Mouse (Mus musculus) lung, postnatal 36 days (tissue): Measurements from ENCODE around the gene Kdm7a.

ENCODE experiments used
- DNase-seq: peaks from one replicate; pipeline ENCODE4 v3.0.0; 2022; ENCODE audit warnings: mixed read lengths

The Kdm7a gene

DNA sequence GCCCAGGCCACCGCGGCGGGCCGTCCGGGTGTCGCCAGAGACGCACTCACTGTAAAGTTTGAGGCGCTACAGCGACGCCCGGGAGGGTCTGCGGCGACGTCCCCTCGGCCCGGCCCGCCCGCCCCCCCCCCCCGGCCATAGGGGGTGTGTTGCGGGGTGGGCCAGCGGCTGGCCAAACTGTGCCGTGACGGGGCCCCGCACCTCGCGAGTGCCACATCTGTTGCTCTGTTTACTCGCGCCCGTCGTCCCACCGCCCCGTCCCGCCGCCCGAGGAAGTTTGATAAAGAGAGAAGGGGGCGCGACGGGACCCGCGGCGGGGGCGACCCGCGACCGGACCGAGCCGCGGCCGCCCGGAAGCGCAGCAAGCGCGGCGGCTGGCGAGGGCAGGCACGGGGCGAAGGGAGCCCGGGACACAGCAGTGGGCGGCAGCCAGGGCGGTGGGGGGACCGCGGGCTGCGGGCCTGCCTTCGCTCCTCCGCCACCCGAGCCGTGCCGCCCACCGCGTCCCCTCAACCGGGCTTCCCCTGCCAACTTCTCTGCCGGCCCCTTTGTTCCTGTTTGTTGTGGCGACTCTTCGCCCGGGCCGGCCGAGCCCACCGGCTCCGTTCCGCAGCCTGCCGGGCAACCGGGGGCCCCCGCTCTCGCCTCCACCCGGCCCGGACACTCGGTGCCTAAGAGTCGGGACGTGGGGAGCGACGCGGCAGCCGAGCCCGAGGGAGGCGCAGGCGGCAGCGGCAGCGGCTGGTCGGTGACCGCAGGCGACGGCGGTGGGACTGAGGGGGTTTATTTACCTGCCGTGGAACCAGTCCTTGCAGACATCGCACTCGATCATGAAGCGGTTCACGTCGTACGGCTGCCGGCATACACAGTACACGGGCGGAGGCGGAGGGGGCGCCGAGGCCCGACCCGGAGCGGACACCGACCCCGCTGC lies 674 bp downstream of the Kdm7a start:
- DNase-seq = peak; percentile 37

DNA sequence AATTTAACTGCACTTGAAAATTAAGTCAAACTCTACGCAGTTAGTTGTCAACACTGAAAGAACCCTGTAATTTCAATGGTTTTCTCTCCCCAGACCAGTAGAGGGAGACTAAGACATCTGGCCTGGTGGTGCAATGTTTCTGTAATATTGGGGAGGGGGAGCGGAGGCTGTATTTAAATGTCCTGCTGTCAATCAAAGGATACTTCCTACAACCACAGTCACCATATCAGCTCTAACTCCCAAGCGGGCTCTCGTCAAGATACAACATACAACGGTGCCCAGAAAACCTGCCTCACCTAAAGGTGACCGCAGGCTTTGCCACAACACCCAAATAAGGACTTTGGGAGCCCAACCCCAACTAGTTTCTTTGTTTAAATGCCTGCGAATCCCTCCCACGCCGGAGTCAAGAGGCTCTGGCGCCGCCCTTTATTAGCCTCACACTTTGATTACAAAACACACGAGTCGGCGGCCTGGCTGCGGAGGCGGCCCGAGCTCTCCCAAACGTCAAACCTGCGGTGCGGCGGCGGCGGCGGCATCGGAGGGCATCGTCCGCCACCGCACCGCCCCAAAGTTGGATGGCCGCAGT lies 1.4 kb downstream of the Kdm7a start:
- DNase-seq = peak; percentile 96

DNA sequence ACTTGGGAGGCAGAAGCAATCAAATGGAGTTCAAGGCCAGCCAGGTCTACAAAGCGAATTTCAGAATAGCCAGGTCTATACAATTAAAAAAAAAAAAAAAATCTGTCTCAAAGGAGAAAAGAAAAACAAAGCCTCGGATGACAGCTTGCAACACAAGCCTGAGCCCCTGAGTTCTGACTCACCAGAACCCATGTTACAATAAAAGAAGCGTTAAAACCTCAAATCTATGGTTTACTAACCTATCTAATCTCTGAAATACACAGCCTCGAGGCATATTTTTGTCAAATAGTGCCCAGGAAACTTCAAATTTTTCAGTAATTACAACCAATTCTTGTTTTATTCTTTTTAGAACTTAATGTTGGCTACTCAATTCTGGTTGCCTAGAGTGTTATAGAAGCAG lies 2.1 kb downstream of the Kdm7a start:
- no peak for DNase-seq

DNA sequence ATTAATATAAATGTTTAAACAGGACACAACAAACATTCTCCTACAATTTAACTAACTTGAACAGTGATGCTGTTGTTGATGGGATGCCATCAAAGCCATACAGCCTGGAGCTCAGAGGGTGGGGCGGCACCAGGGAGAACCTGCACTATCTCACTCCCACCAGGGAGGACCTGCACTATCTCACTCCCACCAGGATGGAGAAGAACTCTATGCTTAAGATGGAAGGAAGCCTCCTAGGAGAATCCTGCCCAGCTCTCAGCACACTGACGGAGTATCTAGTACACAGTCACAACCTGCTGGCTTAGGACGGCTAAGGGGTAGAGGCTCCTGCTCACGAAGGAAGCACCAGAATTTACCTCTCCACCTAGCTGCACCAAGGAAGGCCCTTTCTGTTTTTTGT lies 3.4 kb downstream of the Kdm7a start:
- DNase-seq = no peak

DNA sequence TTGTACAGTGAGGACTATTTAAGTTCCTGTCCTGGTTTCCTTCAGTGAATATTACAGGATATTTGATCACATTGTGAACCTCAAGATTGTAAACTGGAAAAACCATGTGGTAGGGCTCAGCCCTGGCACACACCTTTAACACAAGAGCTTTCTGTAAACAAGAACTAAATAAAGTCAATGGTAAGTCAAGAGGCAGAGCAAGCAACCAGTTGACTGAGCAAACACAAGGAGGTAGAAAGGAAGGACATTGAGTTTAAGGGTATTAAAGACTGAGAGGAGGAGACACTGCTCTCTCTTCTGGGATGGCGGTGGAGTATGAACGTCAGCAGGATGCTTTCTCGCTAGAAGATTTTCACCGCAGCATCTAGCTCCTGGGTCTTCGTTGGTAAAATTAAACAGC lies 13.6 kb downstream of the Kdm7a start:
- DNase-seq = peak; percentile 53

DNA sequence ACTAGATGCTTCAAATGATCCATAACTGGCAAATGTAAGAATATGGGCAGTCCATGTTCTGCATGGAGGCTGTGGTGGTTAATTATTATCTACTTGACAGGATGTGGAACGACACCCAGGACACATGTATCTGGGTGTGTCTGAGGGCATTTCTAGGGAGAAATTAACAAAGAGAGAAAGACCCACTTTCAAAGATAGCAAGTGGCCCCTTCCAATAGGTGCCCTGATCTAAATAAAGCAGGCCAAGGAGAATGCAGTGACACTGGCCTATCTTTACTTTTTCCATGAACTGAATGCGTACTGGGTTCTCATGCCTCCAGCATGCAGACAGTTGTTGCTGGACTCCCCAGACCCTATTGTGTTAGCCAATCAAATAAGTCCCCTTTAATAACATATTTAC lies 15.1 kb downstream of the Kdm7a start:
- DNase-seq = no peak

DNA sequence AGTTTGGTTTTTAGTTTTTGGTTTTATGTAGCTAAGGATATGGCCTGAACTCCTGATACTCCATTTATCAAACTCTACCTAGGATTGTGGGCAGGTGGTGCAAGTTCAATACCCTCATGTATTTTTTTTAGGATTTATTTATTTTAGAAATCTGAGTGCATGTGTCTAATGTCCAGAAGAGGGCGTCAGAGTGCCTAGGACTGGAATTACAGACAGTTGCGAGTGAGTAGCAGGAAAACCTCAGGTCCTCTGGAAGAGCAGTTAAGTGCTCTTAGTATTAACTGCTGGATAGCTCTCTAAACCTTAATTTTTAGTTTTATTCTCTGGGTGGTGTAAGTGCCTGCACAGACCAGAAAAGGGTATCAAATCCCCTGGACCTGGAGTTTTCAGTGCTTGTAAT lies 19.4 kb downstream of the Kdm7a start:
- peak; percentile 68 for DNase-seq

DNA sequence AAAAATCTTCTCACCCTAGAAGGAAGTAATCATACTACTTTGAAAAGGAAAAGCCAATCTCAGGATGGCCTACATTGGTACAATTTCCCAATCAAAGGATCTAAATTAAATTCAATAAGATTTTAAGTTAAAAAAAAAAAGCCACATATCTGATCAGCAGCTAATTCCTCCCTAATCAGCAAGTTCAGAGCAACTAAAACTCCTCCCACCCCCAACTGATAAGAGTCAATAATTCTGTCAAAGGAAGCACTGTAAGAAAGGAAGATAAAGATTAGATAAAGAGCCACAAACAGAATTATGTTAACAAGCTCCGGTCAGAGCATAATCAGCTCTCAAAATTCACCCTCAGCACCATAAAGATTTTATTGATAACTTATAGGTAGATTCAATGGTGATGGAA lies 37.5 kb downstream of the Kdm7a start:
- no peak for DNase-seq

DNA sequence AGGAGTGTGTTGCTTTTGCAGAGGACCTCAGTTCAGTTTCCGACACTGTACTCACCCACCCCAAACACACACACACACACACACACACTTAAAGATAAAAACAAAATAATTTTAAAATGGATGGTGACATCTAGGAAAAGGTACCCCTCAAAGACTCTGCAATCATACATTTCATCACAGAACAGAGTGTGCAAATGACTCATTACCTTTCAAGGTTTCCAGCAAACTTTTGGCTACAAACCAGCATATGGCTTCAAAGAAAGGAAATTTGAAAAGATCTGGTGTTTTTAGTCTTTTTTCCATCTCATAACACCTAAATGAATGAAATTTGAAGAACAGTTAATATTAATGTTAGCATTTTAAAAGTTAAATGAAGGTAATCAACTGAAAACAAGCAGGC lies 41.7 kb downstream of the Kdm7a start:
- no peak for DNase-seq

DNA sequence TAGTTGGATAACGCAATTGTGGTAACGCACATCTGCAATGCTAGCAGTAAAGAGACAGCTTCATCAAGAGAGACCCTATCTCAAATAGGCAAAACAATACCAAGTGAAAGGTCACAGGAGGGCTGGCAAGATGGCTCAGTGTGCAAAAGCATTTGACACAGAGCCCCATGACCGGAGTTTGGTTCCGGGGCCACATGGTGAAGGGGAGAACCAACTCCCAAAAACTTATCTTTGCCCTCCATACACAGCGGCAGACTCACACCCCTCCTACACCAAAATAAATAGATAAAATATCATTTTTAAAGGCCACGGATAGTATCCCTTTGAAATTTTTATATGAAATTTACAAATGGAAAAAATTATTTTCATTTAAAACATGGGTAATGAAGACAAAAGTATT lies 44.6 kb downstream of the Kdm7a start:
- DNase-seq = no peak

DNA sequence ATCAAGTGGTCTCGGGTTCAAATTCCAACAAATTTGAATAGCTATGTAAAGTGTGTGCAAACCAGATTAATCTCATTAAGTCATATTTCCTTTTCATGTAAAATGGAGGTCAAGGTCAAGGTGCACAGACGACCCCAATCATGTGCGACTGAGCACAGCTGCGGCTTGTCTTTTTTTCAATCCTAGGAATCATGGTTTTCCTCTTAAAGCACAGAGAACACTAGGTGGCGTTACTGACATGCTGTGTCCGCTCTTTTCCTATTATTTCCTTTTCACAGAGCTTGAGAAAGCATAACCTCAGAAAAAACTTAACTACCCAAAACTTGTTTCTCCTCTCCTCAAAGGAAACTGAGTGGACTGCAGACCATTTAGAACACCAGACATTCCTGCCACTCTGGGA lies 60.5 kb downstream of the Kdm7a start:
- DNase-seq = peak; percentile 26

DNA sequence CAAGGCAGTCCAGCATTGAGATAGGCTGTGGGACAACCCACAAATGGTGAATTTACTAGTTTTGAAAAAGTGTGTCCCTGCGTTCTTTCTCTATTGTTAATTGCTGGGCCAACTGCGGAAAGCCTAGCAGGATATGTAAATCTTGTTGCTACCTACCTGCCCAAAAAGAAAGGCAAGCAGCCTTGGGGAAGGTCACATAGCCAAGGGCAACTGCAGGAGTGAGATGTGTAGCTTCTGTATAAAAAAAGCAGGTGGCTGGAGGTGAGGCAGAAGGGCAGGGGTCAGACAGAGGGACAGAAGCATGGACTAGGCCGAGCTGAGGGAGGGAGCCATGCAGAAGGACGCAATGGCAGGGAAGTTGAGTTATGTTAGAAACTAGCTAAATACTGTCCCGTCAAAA lies 74.0 kb downstream of the Kdm7a start:
- DNase-seq = no peak

DNA sequence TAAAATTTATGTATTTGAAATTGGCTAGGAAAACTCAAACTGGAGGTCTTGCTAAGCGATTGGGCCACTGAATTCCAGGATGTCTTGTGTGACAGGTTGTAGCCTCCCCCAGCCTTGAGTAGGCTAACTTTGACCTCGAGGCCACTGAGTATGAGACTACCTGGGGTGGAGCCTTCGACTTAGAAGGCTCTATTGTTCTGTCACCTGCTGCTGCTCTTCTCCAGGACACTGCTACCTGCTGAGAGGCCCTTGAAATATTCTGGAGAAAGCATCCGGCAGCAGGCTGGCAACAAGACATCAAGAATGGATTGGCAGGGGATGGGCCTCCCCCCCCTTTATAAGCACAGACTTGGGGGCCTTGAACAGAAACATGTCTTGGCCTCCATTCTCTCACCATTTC lies 75.1 kb downstream of the Kdm7a start:
- no peak for DNase-seq

DNA sequence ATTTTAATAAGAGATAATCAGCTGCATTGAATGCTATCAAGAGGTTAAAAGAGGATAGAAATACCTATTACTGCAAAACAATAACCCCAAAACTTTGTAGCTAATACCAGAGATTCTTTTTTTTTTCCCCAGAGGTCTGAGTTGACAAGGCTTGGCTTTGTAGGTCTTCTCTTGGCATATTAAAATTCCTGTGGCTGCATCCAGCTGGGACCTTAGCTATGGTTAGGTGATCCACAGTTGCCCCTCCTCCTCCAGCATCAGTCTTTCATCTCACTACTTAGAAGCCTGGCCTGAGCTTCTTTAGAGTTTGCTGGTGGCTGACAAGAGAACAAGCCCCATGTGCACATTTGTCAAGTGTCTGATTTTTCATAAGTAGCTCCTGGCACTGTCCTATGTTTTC lies 81.9 kb downstream of the Kdm7a start:
- no peak for DNase-seq

DNA sequence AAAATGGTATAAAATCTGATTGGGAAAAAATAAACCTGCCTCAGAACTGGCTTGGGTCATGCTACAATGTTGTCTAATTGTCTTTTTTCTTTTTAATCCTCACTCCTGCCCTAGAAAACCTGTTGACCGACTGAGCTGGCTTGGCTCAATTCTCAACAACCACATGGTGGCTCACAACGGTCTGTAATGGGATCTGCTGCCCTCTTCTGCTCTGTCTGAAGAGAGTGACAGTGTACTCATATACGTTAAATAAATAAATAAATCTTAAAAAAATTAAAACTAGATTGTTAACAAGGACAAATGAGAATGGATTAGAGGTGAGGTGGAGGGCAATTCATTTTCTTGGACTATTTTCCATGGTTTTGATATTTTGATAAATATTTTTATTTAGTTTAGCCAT lies 85.9 kb downstream of the Kdm7a start:
- DNase-seq = peak; percentile 7

DNA sequence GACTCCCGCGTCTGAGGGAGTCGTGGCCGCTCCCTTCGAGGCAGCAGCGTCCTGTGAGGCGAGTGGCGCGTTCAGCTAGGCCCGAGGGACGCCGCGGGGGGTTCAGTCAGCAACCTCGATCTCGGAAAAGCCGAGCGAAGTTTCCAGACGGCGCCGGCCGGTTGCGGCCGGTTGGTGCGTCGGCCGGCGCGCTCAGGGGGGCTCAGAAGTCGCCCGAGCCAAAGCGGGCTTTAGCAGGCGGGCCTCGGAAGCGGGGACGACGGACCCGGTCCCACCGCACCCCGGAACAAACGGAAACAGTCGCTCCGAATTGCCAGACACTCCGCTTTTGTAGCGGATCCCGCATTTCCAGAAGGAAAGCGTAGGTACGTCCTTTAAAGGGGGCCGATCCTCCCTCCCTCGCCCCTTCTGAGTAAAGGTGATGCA lies 88.1 kb downstream of the Kdm7a start:
- DNase-seq = no peak

DNA sequence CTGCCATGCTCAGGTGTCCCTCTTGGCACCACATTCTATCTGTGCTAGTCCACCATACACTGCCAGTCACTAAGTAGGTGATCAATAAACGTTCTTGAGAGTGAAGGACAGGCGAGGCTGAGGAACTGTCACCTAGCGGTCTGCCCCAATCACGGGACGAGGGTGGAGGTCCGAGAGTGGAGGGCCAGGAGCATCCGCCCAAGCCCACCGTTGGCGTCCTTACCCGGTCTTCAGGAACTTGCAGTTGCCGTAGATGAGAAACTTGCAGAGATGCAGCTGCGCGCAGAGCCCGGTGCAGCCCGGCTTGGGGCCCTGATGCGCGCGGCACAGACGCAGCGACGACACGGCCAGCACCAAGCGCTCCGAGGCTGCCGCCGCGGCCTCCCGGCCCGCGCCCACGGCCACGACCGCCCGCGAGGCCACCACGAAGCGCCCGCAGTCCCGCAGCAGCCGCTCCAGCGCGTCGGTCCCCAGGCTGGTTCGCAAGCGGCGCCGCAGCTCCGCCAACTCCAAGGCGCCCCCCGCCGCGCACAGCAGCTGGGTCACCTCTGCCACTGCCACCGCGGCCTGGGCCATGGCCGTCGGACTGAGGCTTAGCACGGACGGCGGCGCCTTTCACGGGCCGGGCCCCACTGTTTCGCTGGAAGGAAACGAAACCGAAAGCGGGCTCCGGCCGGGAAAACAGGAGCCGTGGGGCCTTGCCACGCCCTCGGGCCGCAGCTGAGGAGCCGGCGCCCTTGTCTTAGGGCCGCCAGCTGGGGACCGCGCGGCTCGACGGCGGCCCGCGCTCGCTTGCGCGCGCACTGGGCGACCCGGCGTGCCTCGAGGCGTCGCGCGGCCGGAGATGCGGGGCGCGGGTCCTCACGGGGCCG lies 88.8 kb downstream of the Kdm7a start, which contains the start of gene Parp12:
Gene Parp12, minus strand, starts transcription at position 766 of the 872 bp plus-strand sequence.
- DNase-seq = peak; percentile 93

DNA sequence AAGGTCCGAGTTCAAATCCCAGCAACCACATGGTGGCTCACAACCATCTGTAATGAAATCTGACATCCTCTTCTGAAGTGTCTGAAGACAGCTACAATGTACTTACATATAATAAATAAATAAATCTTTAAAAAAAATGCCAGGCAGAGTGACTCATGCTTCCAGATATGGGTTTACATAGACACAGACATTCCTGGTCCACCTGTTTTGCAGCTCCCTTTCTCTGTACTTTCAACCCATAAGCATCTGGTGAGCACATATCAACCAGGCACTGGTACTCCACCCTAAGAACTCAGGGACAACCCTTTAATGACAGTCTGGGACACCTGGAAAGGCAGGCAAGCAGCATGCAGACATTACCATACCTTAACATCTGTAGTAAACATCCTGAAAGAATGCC lies 91.2 kb downstream of the Kdm7a start:
- DNase-seq = no peak

DNA sequence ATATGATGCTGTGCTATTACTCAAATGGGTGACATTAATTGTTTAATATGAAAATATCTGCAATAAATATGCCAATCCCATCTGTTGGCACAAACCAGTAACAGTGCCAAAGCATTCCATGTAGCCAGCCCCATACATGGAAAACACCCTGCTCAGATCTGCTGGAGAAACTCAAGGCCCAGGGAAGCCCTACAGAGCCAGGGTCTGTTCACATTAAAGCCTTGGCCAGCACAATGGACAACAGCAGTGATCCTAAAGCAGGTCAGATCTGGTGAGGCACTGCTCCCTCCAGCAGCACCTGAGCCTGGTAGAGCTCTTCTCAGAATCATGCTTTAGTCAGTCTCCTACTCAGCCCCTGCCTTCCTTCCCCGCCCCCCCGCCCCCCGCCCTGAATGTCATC lies 93.4 kb downstream of the Kdm7a start:
- no peak for DNase-seq

DNA sequence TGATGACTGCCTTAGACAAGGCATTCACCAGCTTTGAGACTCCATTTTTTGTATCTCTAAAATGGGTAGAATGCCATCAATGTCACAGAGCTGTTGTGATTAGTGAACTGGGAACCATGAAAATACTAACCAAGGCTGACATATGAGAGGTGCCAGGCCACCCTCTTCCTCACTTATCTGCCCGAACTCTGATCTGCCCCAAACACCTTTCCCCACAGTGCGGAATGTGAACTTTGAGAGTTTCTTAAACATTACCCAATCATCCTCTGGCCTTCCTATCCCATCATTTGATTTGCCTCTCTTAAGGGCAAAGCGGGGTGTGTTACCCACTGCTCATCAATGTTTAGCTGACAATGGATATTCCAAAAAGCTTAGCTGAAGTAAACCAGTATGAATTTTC lies 93.9 kb downstream of the Kdm7a start:
- DNase-seq = no peak

DNA sequence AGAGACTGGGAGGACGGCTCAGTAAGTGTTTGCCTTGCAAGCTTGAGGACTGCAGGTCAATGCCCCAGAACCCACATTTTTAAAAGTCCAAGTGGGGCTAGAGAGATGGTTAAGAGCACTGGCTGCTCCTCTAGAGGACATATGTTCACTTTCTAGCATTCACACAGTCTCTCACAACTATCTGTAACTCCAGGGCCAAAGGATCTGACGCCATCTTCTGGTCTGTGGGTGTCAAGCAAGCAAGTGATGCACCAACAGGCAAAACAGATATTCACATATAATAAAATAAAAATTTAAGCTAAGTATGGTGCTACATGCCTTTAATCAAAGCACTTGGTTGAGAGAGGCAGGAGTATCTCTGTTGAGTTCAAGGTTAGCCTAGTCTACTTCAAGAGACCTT lies 99.8 kb downstream of the Kdm7a start:
- peak; percentile 18 for DNase-seq

DNA sequence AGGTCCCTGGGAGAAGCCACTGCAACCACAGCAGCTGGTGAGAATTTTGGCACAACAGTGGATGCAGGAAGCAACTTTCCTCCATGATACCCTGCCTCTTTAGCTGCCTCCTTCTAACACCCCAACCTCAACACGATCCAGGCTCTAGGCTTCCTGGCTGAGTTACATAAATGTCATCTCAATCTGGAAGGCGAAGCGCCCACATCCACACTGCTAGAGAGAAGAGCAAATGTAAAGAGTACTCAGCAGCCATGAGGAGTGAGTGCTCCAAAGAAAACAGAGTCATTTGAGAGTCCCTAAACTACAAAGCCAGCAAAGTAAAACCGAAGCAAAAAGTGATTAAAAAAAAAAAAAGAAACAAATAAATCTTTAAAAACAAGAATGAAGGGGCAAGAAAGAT lies 102.0 kb downstream of the Kdm7a start:
- no peak for DNase-seq
